ENCODE assay signal across 14 mouse cellular contexts in genomic region chr14:19968321-19969010, GRCm38 (mm10). TPM values are rescaled to one million over a fixed set of nuclear protein-coding genes. Genes with fewer than 3 reads are reported as not detected.
DNase-seq lines count a peak whose midpoint lies in the region; ATAC-seq lines count a peak whose summit lies in the region.
"Had no signal": no experiment of that assay in that cellular context is flagged by ENCODE, and none has a peak within 500 bp of the region (broad histone marks: within the 10 kb centered on the region; RNA-seq: fewer than 3 reads in every experiment).

No protein-coding gene starts in this region.

- H3K9ac ChIP-seq in kidney, embryonic 14.5 days (ENCODE audit: low read depth, low read length): no peak overlapping the region
- no peak overlapping the region for H3K9ac ChIP-seq in kidney, embryonic 15.5 days
- H3K9ac ChIP-seq in embryonic facial prominence, embryonic 15.5 days: no peak overlapping the region
- no peak overlapping the region for H3K9ac ChIP-seq in intestine, embryonic 16.5 days (ENCODE audit: low read depth, low read length)
- H3K9ac ChIP-seq: forebrain, embryonic 13.5 days; lung, embryonic 15.5 days; stomach, embryonic 15.5 days had no signal

- ATAC-seq in kidney, embryonic 14.5 days (ENCODE audit: low FRiP score, low TSS enrichment): 0 out of 2 replicates have a peak, but pooled peaks have one; percentile 12
- no peak for ATAC-seq in kidney, embryonic 15.5 days (replicated peaks; ENCODE audit: low FRiP score)
- no peak for ATAC-seq in embryonic facial prominence, embryonic 15.5 days (ENCODE audit: insufficient number of reproducible peaks, low FRiP score, low TSS enrichment, low read depth)
- ATAC-seq in intestine, embryonic 16.5 days: no peak

- 0 out of 2 replicates have a peak, but pooled peaks cover 5% of the 10 kb centered on the region for H3K4me1 ChIP-seq in kidney, embryonic 14.5 days (ENCODE audit: control insufficient read depth, insufficient read depth, low read length)
- H3K4me1 ChIP-seq in kidney, embryonic 15.5 days: peaks cover 27% of the 10 kb centered on the region
- peaks cover 24% of the 10 kb centered on the region for H3K4me1 ChIP-seq in embryonic facial prominence, embryonic 15.5 days
- H3K4me1 ChIP-seq in intestine, embryonic 16.5 days (ENCODE audit: control insufficient read depth, insufficient read depth, low read length): peaks cover 9% of the 10 kb centered on the region

- H3K4me3 ChIP-seq in kidney, embryonic 14.5 days (ENCODE audit: low read length): no peak overlapping the region
- no peak overlapping the region for H3K4me3 ChIP-seq in kidney, embryonic 15.5 days (replicated peaks)
- H3K4me3 ChIP-seq in embryonic facial prominence, embryonic 15.5 days (replicated peaks): no peak overlapping the region
- no peak overlapping the region for H3K4me3 ChIP-seq in intestine, embryonic 16.5 days (ENCODE audit: low read length)
- H3K4me3 ChIP-seq: forebrain, embryonic 13.5 days; heart, adult 2 months; lung, embryonic 15.5 days; stomach, embryonic 15.5 days had no signal

- H3K27ac ChIP-seq in kidney, embryonic 14.5 days (ENCODE audit: low read depth, low read length): no peak overlapping the region
- H3K27ac ChIP-seq in kidney, embryonic 15.5 days: no peak overlapping the region
- 0 out of 2 replicates have a peak overlapping the region, but pooled peaks have one; percentile 28 for H3K27ac ChIP-seq in embryonic facial prominence, embryonic 15.5 days (replicated peaks)
- no peak overlapping the region for H3K27ac ChIP-seq in intestine, embryonic 16.5 days (ENCODE audit: low read length)
- H3K27ac ChIP-seq: forebrain, embryonic 13.5 days; heart, adult 2 months; lung, embryonic 15.5 days; stomach, embryonic 15.5 days had no signal

- DNase-seq in B cell, adult 2 months: peak; percentile 68 to 72
- peak; percentile 26 to 30 for DNase-seq in monocyte, adult 2 months (ENCODE audit: low read depth in 1 of 2, low spot score in 2 of 2)
- DNase-seq in gastrocnemius, postnatal 36 days: no peak
- DNase-seq in left cerebral cortex, postnatal 10 days (ENCODE audit: extremely low spot score in 1 of 2, low spot score in 2 of 2): no peak
- DNase-seq: adrenal gland, postnatal 14 days; cerebellum, postnatal 36 days had no signal

- H3K4me2 ChIP-seq in kidney, embryonic 14.5 days (replicated peaks; ENCODE audit: low read depth, low read length): no peak overlapping the region
- H3K4me2 ChIP-seq in kidney, embryonic 15.5 days: no peak overlapping the region
- no peak overlapping the region for H3K4me2 ChIP-seq in embryonic facial prominence, embryonic 15.5 days (replicated peaks)
- H3K4me2 ChIP-seq in intestine, embryonic 16.5 days (ENCODE audit: low read depth, low read length): no peak overlapping the region
- H3K4me2 ChIP-seq: forebrain, embryonic 13.5 days; lung, embryonic 15.5 days; stomach, embryonic 15.5 days had no signal

- intact Hi-C loops in gastrocnemius, postnatal 36 days (cut with DNase I): no loop called here
- intact Hi-C loops in left cerebral cortex, postnatal 10 days (cut with DNase I): no loop called here

- H3K9me3 ChIP-seq in kidney, embryonic 14.5 days (ENCODE audit: control insufficient read depth, low read length): no peaks in the 10 kb centered on the region
- H3K9me3 ChIP-seq in kidney, embryonic 15.5 days (replicated peaks): no peaks in the 10 kb centered on the region
- no peaks in the 10 kb centered on the region for H3K9me3 ChIP-seq in embryonic facial prominence, embryonic 15.5 days (replicated peaks)
- H3K9me3 ChIP-seq in intestine, embryonic 16.5 days (ENCODE audit: control insufficient read depth, low read length): no peaks in the 10 kb centered on the region
- H3K9me3 ChIP-seq: forebrain, embryonic 13.5 days; lung, embryonic 15.5 days; stomach, embryonic 15.5 days had no signal

- H3K27me3 ChIP-seq in kidney, embryonic 14.5 days (ENCODE audit: control insufficient read depth, insufficient read depth, low read length): no peaks in the 10 kb centered on the region
- no peaks in the 10 kb centered on the region for H3K27me3 ChIP-seq in kidney, embryonic 15.5 days
- H3K27me3 ChIP-seq in embryonic facial prominence, embryonic 15.5 days: no peaks in the 10 kb centered on the region
- H3K27me3 ChIP-seq in intestine, embryonic 16.5 days (replicated peaks; ENCODE audit: control insufficient read depth, insufficient read depth, low read length): no peaks in the 10 kb centered on the region
- H3K27me3 ChIP-seq: forebrain, embryonic 13.5 days; lung, embryonic 15.5 days; stomach, embryonic 15.5 days had no signal

- H3K36me3 ChIP-seq in kidney, embryonic 14.5 days (ENCODE audit: control insufficient read depth, insufficient read depth, low read length): no peaks in the 10 kb centered on the region
- H3K36me3 ChIP-seq in kidney, embryonic 15.5 days: no peaks in the 10 kb centered on the region
- no peaks in the 10 kb centered on the region for H3K36me3 ChIP-seq in embryonic facial prominence, embryonic 15.5 days
- no peaks in the 10 kb centered on the region for H3K36me3 ChIP-seq in intestine, embryonic 16.5 days (ENCODE audit: control insufficient read depth, insufficient read depth, low read length)
- H3K36me3 ChIP-seq: lung, embryonic 15.5 days; stomach, embryonic 15.5 days had no signal

- WGBS in kidney, embryonic 14.5 days: 75% methylated on average over 7 of the region's 7 CpGs
- WGBS in kidney, embryonic 15.5 days: 64% methylated on average over 7 of the region's 7 CpGs
- WGBS in embryonic facial prominence, embryonic 15.5 days: 75% methylated on average over 7 of the region's 7 CpGs
- WGBS in intestine, embryonic 16.5 days: 76% methylated on average over 7 of the region's 7 CpGs

RNA-seq across cellular contexts. Expression of gene Gng2, which starts 9.0 kb away (rescaled TPM):
- polyA plus RNA-seq in kidney, embryonic 14.5 days (2014; fragmentation: Nextera tagmentation; extraction: Ambion mirVana): 51.5 and 52.9 TPM in 2 replicates
- polyA plus RNA-seq in kidney, embryonic 15.5 days (2015; fragmentation: Nextera tagmentation; extraction: Ambion mirVana): 51.1 and 56.5 TPM in 2 replicates
- 56.9 and 67.6 TPM in 2 replicates for polyA plus RNA-seq in embryonic facial prominence, embryonic 15.5 days (2015; fragmentation: Nextera tagmentation; extraction: Ambion mirVana)
- polyA plus RNA-seq in intestine, embryonic 16.5 days (2015; fragmentation: Nextera tagmentation; extraction: Ambion mirVana): 40.5 and 49.1 TPM in 2 replicates
- total RNA-seq in gastrocnemius, postnatal 36 days (2021): 1 to 10 TPM; 2.3 to 4.1 TPM
- total RNA-seq in left cerebral cortex, postnatal 10 days (2021): 100 to 1,000 TPM; 521 to 543 TPM

Comparison
In these comparisons a context has a peak if more than half of its experiments do, and no peak if none do; other contexts are left out.
1. DNase-seq: peak in B cell, adult 2 months (2 of 2) and monocyte, adult 2 months (2 of 2); none in gastrocnemius, postnatal 36 days (0 of 2) and left cerebral cortex, postnatal 10 days (0 of 2).